Comparison of ENCODE assay signal across 18 mouse cellular contexts in genomic region chr19:31754642-31755287, GRCm38 (mm10). TPM values are rescaled to one million over a fixed set of nuclear protein-coding genes. Genes with fewer than 3 reads are reported as not detected.
DNase-seq lines count a peak whose midpoint lies in the region; ATAC-seq and TF ChIP-seq lines count a peak whose summit lies in the region.
"Had no signal": no experiment of that assay in that cellular context is flagged by ENCODE, and none has a peak within 500 bp of the region (broad histone marks: within the 10 kb centered on the region; RNA-seq: fewer than 3 reads in every experiment).

No protein-coding gene starts in this region.

- intact Hi-C loops in heart, postnatal 14 days (cut with DNase I), result loop anchor here (10.0 kb wide), 2 partner anchors 410 to 670 kb away; partner anchors contain the start of gene Cstf2t

- ATAC-seq in heart, embryonic 12.5 days (ENCODE audit: insufficient number of reproducible peaks, low FRiP score), result peak; percentile 64
- ATAC-seq in lung, postnatal 0 days, result no peak
- no peak for ATAC-seq in stomach, embryonic 14.5 days (ENCODE audit: insufficient number of reproducible peaks, insufficient read depth, low FRiP score, low read depth)
- no peak for ATAC-seq in frontal cortex, adult (ENCODE audit: low TSS enrichment)
- ATAC-seq: forebrain, embryonic 15.5 days had no signal

- H3K27ac ChIP-seq in heart, embryonic 12.5 days (ENCODE audit: poor library complexity, severe bottlenecking), result peak overlapping the region; percentile 80
- peak overlapping the region; percentile 32; the same call in 1 of the 2 replicates for H3K27ac ChIP-seq in lung, postnatal 0 days (ENCODE audit: low read length)
- H3K27ac ChIP-seq in embryonic facial prominence, embryonic 10.5 days (replicated peaks), result peak overlapping the region; percentile 35; the same call in 1 of the 2 replicates
- peak overlapping the region; percentile 55; the same call in 1 of the 2 replicates for H3K27ac ChIP-seq in stomach, embryonic 14.5 days (ENCODE audit: low read length)
- H3K27ac ChIP-seq: forebrain, embryonic 15.5 days; limb, embryonic 13.5 days; midbrain, embryonic 10.5 days had no signal

- no peak for TF ChIP-seq EP300 in lung, postnatal 0 days (IDR thresholded peaks at IDR 0.05)

- TF ChIP-seq CTCF in lung, postnatal 0 days (IDR thresholded peaks at IDR 0.05), result no peak

- no peaks in the 10 kb centered on the region for H3K9me3 ChIP-seq in heart, embryonic 12.5 days (replicated peaks)
- no peaks in the 10 kb centered on the region for H3K9me3 ChIP-seq in lung, postnatal 0 days (ENCODE audit: low read length)
- no peaks in the 10 kb centered on the region for H3K9me3 ChIP-seq in embryonic facial prominence, embryonic 10.5 days
- H3K9me3 ChIP-seq in stomach, embryonic 14.5 days (ENCODE audit: control insufficient read depth, low read depth, low read length), result no peaks in the 10 kb centered on the region
- H3K9me3 ChIP-seq: forebrain, embryonic 15.5 days; limb, embryonic 13.5 days; midbrain, embryonic 10.5 days had no signal

- peak overlapping the region; percentile 45; the same call in 1 of the 2 replicates for H3K9ac ChIP-seq in heart, embryonic 12.5 days
- no peak overlapping the region for H3K9ac ChIP-seq in lung, postnatal 0 days (replicated peaks; ENCODE audit: low read depth)
- H3K9ac ChIP-seq in stomach, embryonic 14.5 days (replicated peaks; ENCODE audit: low read depth, low read length), result no peak overlapping the region
- H3K9ac ChIP-seq: forebrain, embryonic 15.5 days; limb, embryonic 13.5 days had no signal

- peak overlapping the region; percentile 26 for H3K4me2 ChIP-seq in heart, embryonic 12.5 days
- no peak overlapping the region; the same call in 1 of the 2 replicates for H3K4me2 ChIP-seq in lung, postnatal 0 days (replicated peaks; ENCODE audit: low read depth, low read length)
- H3K4me2 ChIP-seq in stomach, embryonic 14.5 days (replicated peaks; ENCODE audit: low read depth, low read length), result no peak overlapping the region
- H3K4me2 ChIP-seq: forebrain, embryonic 15.5 days; limb, embryonic 13.5 days had no signal

- H3K4me1 ChIP-seq in heart, embryonic 12.5 days (replicated peaks), result peaks cover 49% of the 10 kb centered on the region
- peaks cover 8% of the 10 kb centered on the region; the same call in 1 of the 2 replicates for H3K4me1 ChIP-seq in lung, postnatal 0 days (ENCODE audit: insufficient read depth, low read depth, low read length)
- peaks cover 29% of the 10 kb centered on the region for H3K4me1 ChIP-seq in embryonic facial prominence, embryonic 10.5 days
- H3K4me1 ChIP-seq in stomach, embryonic 14.5 days (ENCODE audit: control insufficient read depth, insufficient read depth, low read length), result 0 out of 2 replicates have a peak, but pooled peaks cover 12% of the 10 kb centered on the region
- H3K4me1 ChIP-seq: forebrain, embryonic 15.5 days had no signal

- DNase-seq in heart, postnatal 14 days, result no peak
- DNase-seq in lung, postnatal 0 days (ENCODE audit: low spot score), result no peak
- DNase-seq in lung, postnatal 10 days, result no peak
- DNase-seq in embryonic facial prominence, embryonic 10.5 days (ENCODE audit: low spot score), result no peak
- DNase-seq: adrenal gland, postnatal 10 days; cerebellum, adult 8-10 months; kidney, adult 11 months; kidney, postnatal 10 days; lung, adult 2 months; thymus, adult 18-20 months had no signal

- H3K4me3 ChIP-seq in heart, embryonic 12.5 days, result no peak overlapping the region
- H3K4me3 ChIP-seq in lung, postnatal 0 days (ENCODE audit: low read depth, low read length), result no peak overlapping the region
- H3K4me3 ChIP-seq in embryonic facial prominence, embryonic 10.5 days, result no peak overlapping the region
- H3K4me3 ChIP-seq in stomach, embryonic 14.5 days (ENCODE audit: low read depth, low read length), result no peak overlapping the region
- H3K4me3 ChIP-seq: erythroblast, embryonic 14.5 days; forebrain, embryonic 15.5 days; limb, embryonic 13.5 days; midbrain, embryonic 10.5 days had no signal

- WGBS in heart, embryonic 12.5 days, result 23% methylated on average over 9 of the region's 9 CpGs
- 38% methylated on average over 9 of the region's 9 CpGs for WGBS in lung, postnatal 0 days
- 54% methylated on average over 9 of the region's 9 CpGs for WGBS in embryonic facial prominence, embryonic 10.5 days
- WGBS in stomach, embryonic 14.5 days, result 40% methylated on average over 9 of the region's 9 CpGs

- H3K36me3 ChIP-seq in heart, embryonic 12.5 days, result no peaks in the 10 kb centered on the region
- no peaks in the 10 kb centered on the region for H3K36me3 ChIP-seq in lung, postnatal 0 days (ENCODE audit: insufficient read depth, low read length)
- H3K36me3 ChIP-seq in embryonic facial prominence, embryonic 10.5 days (replicated peaks), result no peaks in the 10 kb centered on the region
- H3K36me3 ChIP-seq in stomach, embryonic 14.5 days (ENCODE audit: control insufficient read depth, insufficient read depth, low read length), result no peaks in the 10 kb centered on the region
- H3K36me3 ChIP-seq: forebrain, embryonic 15.5 days; limb, embryonic 13.5 days; midbrain, embryonic 10.5 days had no signal

- H3K27me3 ChIP-seq in heart, embryonic 12.5 days (replicated peaks), result no peaks in the 10 kb centered on the region
- no peaks in the 10 kb centered on the region for H3K27me3 ChIP-seq in lung, postnatal 0 days (replicated peaks; ENCODE audit: insufficient read depth, low read length)
- H3K27me3 ChIP-seq in embryonic facial prominence, embryonic 10.5 days (replicated peaks; ENCODE audit: low read depth, poor library complexity, severe bottlenecking), result no peaks in the 10 kb centered on the region
- H3K27me3 ChIP-seq in stomach, embryonic 14.5 days (ENCODE audit: control insufficient read depth, insufficient read depth, low read length), result no peaks in the 10 kb centered on the region
- H3K27me3 ChIP-seq: forebrain, embryonic 15.5 days had no signal

RNA-seq across cellular contexts. Expression of gene Prkg1, which starts 10.1 kb away (rescaled TPM):
- polyA plus RNA-seq in heart, embryonic 12.5 days (2016; fragmentation: Nextera tagmentation; extraction: Ambion mirVana), result 10.7 and 11.5 TPM in 2 replicates
- total RNA-seq in heart, postnatal 14 days (2021), result 10 to 100 TPM; 18.8 to 19.1 TPM
- 4.8 and 5.2 TPM in 2 replicates for polyA plus RNA-seq in lung, postnatal 0 days (2015; fragmentation: Nextera tagmentation; extraction: Ambion mirVana)
- 4.8 and 6.2 TPM in 2 replicates for polyA plus RNA-seq in embryonic facial prominence, embryonic 10.5 days (2016; fragmentation: Nextera tagmentation; extraction: Ambion mirVana)
- polyA plus RNA-seq in stomach, embryonic 14.5 days (2014; fragmentation: Nextera tagmentation; extraction: Ambion mirVana), result 19.8 and 21.1 TPM in 2 replicates
- total RNA-seq: MEL had no signal
- polyA plus RNA-seq: erythroblast, embryonic 14.5 days had no signal
